Mouse (Mus musculus) spleen, adult 2 months (tissue): Measurements from ENCODE around the gene Eppin. TPM values are rescaled to one million over a fixed set of nuclear protein-coding genes. Genes with fewer than 3 reads are reported as not detected.
A peak's percentile ranks its signal among the peaks of the same experiment; 100 is the strongest.

ENCODE experiments used
- DNase-seq, 2 experiments: peaks; one replicate each; pipeline versions ENCODE4 v3.0.0 to v3.0.0-alpha.2; 2012 to 2021; ENCODE audit warnings: low spot score in 2 of 2, low read depth in 1 of 2
- H3K27ac ChIP-seq: fragments of 200-500 bp; 2 replicates; pipeline ENCODE4 v1.5.1; 2012; ENCODE audit warnings: low read length, inconsistent platforms; ENCODE audit not compliant: insufficient read depth
- H3K27me3 ChIP-seq: fragments of 200-500 bp; 2 replicates; pipeline ENCODE4 v1.6.1; 2012; ENCODE audit warnings: mild to moderate bottlenecking, moderate library complexity, low read length, inconsistent platforms; ENCODE audit not compliant: control insufficient read depth, insufficient read depth
- H3K36me3 ChIP-seq: fragments of 200-500 bp; 2 replicates; pipeline ENCODE4 v1.6.1; 2012; ENCODE audit warnings: mild to moderate bottlenecking, low read length, inconsistent platforms; ENCODE audit not compliant: control insufficient read depth, insufficient read depth
- H3K4me1 ChIP-seq: fragments of 200-500 bp; 2 replicates; pipeline ENCODE4 v1.6.1; 2011; ENCODE audit warnings: inconsistent platforms; ENCODE audit not compliant: control insufficient read depth, insufficient read depth, insufficient read length
- H3K4me3 ChIP-seq: fragments of 200-500 bp; 2 replicates; pipeline ENCODE4 v1.5.1; 2011; ENCODE audit warnings: mild to moderate bottlenecking, inconsistent platforms; ENCODE audit not compliant: insufficient read depth, insufficient read length; ENCODE audit errors: extremely low read depth
- CTCF ChIP-seq: fragments of 200-500 bp; IDR thresholded peaks from 2 replicates; pipeline ENCODE4 v1.5.1; 2011; ENCODE audit warnings: mild to moderate bottlenecking, inconsistent platforms; ENCODE audit not compliant: insufficient read depth, insufficient read length, insufficient replicate concordance; ENCODE audit errors: extremely low read depth
- POLR2A ChIP-seq: fragments of 200-500 bp; IDR thresholded peaks from 2 replicates; pipeline ENCODE4 v1.6.1; 2011; ENCODE audit warnings: low read depth, low read length, inconsistent platforms
- WGBS: fragments of 180-500 bp; shearing (Covaris S2); methylation state at CpG from one replicate; pipeline ENCODE4 v1.1.7; 2018; 5-methylcytosine and 5-hydroxymethylcytosine counted together
- polyA plus RNA-seq: library from polyadenylated mRNA; depleted of rRNA; stranded (reverse); fragments of >200 nt; gene quantifications from 2 replicates; pipeline ENCODE4 v1.2.3, GENCODE M21; 2012

Eppin gene
- polyA plus RNA-seq, 1 experiment, result not detected

DNA sequence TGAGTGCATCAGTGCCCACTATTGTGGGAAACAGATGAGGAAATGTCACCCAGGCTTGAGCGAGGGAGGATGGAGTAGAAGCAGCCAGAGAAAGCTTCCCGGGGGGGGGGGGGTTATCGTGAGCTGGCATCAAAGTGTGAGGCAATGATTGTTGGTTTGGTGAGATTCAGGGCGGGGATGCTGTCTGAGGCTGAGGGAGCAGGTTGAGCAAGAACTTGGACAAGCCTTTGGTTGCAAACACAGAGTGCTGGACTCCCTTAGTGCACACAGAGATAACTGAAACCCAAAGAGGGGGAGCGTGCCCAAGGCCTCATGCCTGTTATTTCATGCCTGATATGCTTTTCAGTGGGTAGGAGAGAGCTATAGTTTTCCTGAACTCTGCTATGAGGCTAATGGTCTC is 25.9 kb downstream of the Eppin start:
- TF ChIP-seq POLR2A (no peak), CTCF (no peak)
- Histone ChIP-seq H3K27ac (no peak overlapping the region), H3K4me1 (no peaks in the 10 kb centered on the region; the same call in 1 of the 2 replicates), H3K27me3 (peaks cover 3% of the 10 kb centered on the region; the same call in 1 of the 2 replicates), H3K4me3 (no peak overlapping the region), H3K36me3 (no peaks in the 10 kb centered on the region)
- 82% methylated on average over 5 of the region's 5 CpGs for WGBS
- DNase-seq, result no peak

DNA sequence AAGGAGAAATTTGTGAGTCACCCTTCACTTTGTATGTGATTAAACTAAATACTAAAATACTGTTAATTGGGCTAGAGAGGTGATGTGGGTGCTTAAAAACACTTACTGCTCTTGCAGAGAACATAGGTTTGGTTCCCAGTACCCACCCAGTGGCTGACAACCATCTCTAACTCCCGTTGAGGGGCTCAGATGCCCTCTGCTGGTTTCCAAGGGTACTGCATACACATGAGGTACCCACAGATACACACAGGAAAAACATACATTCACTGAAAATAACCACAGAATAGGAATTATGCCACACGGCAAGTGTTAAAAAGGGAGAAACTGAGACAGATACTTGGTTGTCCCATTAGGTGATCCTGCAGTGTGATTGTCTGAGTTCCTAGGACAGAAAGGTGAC is 26.4 kb downstream of the Eppin start:
- no peak for TF ChIP-seq POLR2A
- no peak for TF ChIP-seq CTCF
- DNase-seq, result no peak
- WGBS, result 75% methylated on average over 2 of the region's 2 CpGs
- Histone ChIP-seq H3K27ac (no peak overlapping the region), H3K27me3 (peaks cover 3% of the 10 kb centered on the region; the same call in 1 of the 2 replicates), H3K36me3 (no peaks in the 10 kb centered on the region), H3K4me3 (no peak overlapping the region), H3K4me1 (no peaks in the 10 kb centered on the region; the same call in 1 of the 2 replicates)

DNA sequence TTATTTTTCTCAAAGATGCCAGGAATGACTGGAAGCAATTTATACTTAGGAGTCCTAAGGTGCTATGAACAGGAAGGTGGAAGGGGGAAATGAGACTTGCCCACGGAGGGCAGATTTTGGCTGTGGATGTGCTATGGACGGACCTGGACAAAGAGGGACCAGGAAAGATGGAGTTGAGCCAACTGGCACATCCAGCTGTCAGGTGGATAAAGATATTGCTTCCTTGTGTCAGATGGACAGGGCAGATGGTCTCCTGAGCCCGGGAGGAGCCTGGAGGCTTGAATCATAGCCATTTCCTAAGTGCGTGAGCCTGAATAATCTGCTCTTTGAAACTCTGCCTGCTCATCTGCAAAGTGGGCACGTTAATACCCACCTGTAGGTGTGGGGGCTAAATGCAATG is 29.0 kb downstream of the Eppin start:
- DNase-seq, result no peak
- TF ChIP-seq POLR2A, result no peak
- no peak for TF ChIP-seq CTCF
- H3K4me3 ChIP-seq, result no peak overlapping the region
- peaks cover 3% of the 10 kb centered on the region; the same call in 1 of the 2 replicates for H3K27me3 ChIP-seq
- no peaks in the 10 kb centered on the region for H3K36me3 ChIP-seq
- WGBS, result 63% methylated on average over 5 of the region's 5 CpGs
- H3K4me1 ChIP-seq, result no peaks in the 10 kb centered on the region; the same call in 1 of the 2 replicates
- H3K27ac ChIP-seq, result no peak overlapping the region

DNA sequence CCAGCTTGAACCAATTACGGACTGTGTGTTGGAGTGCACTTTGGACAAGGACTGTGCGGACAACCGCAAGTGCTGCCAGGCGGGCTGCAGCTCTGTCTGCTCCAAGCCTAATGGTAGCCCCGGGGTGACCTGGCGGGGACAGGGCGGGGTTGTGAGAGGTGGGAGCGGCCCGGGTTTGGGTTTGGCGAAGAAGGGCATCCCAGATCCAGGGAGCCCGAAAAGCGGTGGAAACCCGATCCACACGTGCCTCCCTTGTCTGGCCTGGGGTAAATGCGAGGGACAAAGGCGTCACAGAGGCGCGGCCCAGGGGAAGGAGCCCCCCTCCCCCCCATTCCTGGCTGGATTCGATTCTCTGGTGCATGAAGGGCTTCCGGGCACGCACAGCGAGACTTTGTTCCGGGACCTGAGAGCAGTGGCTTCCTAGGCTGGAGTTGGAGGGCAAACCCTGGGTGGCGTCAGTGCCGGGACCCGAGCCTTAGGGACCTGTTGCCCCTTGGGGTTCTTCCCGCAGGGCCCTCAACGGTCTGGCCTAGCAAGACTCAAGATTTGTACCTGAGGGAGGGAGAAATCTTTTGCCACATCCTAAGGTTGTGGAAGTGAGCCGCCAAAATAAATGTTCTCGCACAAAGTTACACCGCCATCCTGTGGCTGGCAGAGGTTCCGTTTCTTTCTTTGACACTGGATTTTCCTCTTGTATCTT is 29.9 kb downstream of the Eppin start:
- H3K4me3 ChIP-seq, result peak overlapping the region; percentile 41; the same call in 1 of the 2 replicates

DNA sequence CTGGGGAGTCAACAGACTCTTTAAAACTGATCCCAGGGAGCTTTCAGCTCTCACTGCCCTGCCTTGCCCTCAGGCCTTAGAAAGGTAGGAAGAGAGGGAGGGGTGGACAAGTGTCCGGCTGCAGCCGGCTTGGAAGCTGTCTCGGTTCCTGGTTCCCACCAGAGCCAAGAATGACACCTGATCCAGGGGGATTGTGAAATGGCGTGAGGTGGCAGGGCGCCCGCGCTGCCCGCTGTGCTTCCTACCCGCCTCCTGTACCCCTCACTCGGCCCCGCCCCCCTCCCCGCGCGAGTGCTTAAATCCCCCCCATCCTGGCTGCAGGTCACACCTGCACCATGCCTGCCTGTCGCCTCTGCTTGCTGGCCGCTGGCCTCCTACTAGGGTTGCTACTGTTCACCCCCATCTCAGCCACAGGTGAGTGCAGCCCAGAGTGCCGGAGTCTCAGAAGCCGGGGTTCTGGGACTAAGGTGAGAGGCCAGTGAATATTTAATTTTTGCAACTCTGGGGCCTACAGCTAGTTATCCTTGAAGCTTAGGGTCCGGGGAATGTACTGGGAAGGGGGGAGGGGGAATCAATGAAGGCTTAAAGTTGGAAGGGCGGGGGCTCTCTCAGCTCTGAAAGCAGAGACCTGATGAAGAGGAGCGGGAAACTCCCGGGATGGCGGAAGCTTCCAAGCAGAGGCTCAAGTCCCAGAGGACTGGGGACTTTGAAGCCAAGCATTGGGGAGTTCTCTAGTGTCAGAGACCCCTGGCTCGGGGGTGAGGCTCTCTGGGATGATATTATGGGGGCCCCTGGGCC is 30.8 kb downstream of the Eppin start, which contains the start of gene Wfdc2:
TSS of gene Wfdc2 (plus strand) at position 23 of the 798 bp plus-strand sequence.
- peaks cover 6% of the 10 kb centered on the region; the same call in 1 of the 2 replicates for H3K4me1 ChIP-seq
- TF ChIP-seq CTCF, result no peak
- no peak for TF ChIP-seq POLR2A
- H3K36me3 ChIP-seq, result no peaks in the 10 kb centered on the region
- DNase-seq, result no peak
- peak within 1 kb of the TSS; percentile 41; the same call in 1 of the 2 replicates for H3K4me3 ChIP-seq
- no peak within 1 kb of the TSS for H3K27ac ChIP-seq
- WGBS, result 78% methylated on average over 24 of the region's 24 CpGs
- peaks cover 3% of the 10 kb centered on the region; the same call in 1 of the 2 replicates for H3K27me3 ChIP-seq

More for the DNA sequence above, 29.9 kb downstream of the Eppin start:
- Histone ChIP-seq H3K36me3 (no peaks in the 10 kb centered on the region), H3K4me1 (peaks cover 6% of the 10 kb centered on the region; the same call in 1 of the 2 replicates), H3K27me3 (peaks cover 3% of the 10 kb centered on the region; the same call in 1 of the 2 replicates), H3K27ac (no peak overlapping the region)
- DNase-seq, result peak in 1 of 2 experiments; percentile 8
- 13% methylated on average over 32 of the region's 32 CpGs for WGBS
- TF ChIP-seq CTCF, result peak; percentile 21; the same call in 1 of the 2 replicates
- no peak for TF ChIP-seq POLR2A

DNA sequence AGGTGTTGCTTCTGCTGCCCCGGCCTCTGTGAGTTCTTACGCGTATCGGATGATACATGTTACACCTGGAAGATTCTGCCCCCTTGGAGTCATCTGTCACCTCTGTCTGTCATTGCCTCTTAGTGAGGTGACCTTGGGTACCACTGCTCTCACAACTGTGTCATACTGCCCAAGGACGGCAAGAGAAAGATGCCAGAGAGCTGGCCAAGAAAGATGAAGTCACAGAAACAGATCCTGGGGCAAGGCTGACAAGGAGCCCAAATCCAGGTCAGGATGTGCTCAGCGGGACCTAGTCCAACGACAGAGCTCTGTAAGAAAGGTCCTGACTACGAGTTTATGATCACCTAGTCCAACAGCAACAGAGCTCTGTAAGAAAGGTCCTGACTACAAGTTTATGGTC is 33.3 kb downstream of the Eppin start:
- DNase-seq, result no peak
- TF ChIP-seq CTCF, result no peak
- no peak for TF ChIP-seq POLR2A
- Histone ChIP-seq H3K27ac (no peak overlapping the region), H3K36me3 (no peaks in the 10 kb centered on the region), H3K4me1 (peaks cover 6% of the 10 kb centered on the region; the same call in 1 of the 2 replicates), H3K27me3 (peaks cover 3% of the 10 kb centered on the region; the same call in 1 of the 2 replicates), H3K4me3 (no peak overlapping the region)
- WGBS, result 85% methylated on average over 8 of the region's 8 CpGs
